Mouse (Mus musculus) bone marrow, adult 2 months (tissue): Measurements from ENCODE around the gene Slc32a1. TPM values are rescaled to one million over a fixed set of nuclear protein-coding genes. Genes with fewer than 3 reads are reported as not detected.
A peak's percentile ranks its signal among the peaks of the same experiment; 100 is the strongest.

ENCODE experiments used
- H3K27ac ChIP-seq: fragments of 200-500 bp; 2 replicates; pipeline ENCODE4 v1.5.1; 2012; ENCODE audit warnings: low read depth, mild to moderate bottlenecking, control low read depth, inconsistent platforms, low read length; ENCODE audit not compliant: control insufficient read depth, poor library complexity, insufficient read depth
- H3K4me1 ChIP-seq: fragments of 200-500 bp; 2 replicates; pipeline ENCODE4 v1.6.1; 2011; ENCODE audit warnings: low read length; ENCODE audit not compliant: control insufficient read depth, insufficient read depth
- H3K4me3 ChIP-seq: fragments of 200-500 bp; replicated peaks from 2 replicates; pipeline ENCODE3; 2011; ENCODE audit warnings: mild to moderate bottlenecking, low read depth, low read length, control low read depth; ENCODE audit not compliant: control insufficient read depth
- CTCF ChIP-seq: fragments of 200-500 bp; IDR thresholded peaks from 2 replicates; pipeline ENCODE4 v1.5.1; 2011; ENCODE audit warnings: low read length, control low read depth; ENCODE audit not compliant: control insufficient read depth, insufficient read depth
- POLR2A ChIP-seq: fragments of 200-500 bp; IDR thresholded peaks from 2 replicates; pipeline ENCODE4 v1.6.1; 2011; ENCODE audit warnings: low read depth, mild to moderate bottlenecking, control low read depth, low read length, borderline replicate concordance; ENCODE audit not compliant: control insufficient read depth
- WGBS: fragments of 180-500 bp; shearing (Covaris S2); methylation state at CpG from one replicate; pipeline ENCODE4 v1.1.7; 2018; 5-methylcytosine and 5-hydroxymethylcytosine counted together
- polyA plus RNA-seq: library from polyadenylated mRNA; stranded (reverse); fragments of >200 nt; gene quantifications from 2 replicates; pipeline ENCODE4 v1.2.4, GENCODE M21; 2011; ENCODE audit warnings: low replicate concordance; ENCODE audit not compliant: missing spikeins, insufficient read depth, insufficient read length

The Slc32a1 gene
- polyA plus RNA-seq, 1 experiment, result not detected

GRCm38 (mm10) chr2:158615161-158615680 lies 4.7 kb downstream of the Slc32a1 start:
- no peak for TF ChIP-seq POLR2A
- TF ChIP-seq CTCF, result no peak
- Histone ChIP-seq H3K27ac (no peak overlapping the region), H3K4me1 (peaks cover 4% of the 10 kb centered on the region), H3K4me3 (no peak overlapping the region)
- 2% methylated on average over 24 of the region's 24 CpGs for WGBS

GRCm38 (mm10) chr2:158615702-158616101 lies 5.1 kb downstream of the Slc32a1 start:
- H3K4me3 ChIP-seq, result no peak overlapping the region
- 8% methylated on average over 13 of the region's 13 CpGs for WGBS
- H3K27ac ChIP-seq, result no peak overlapping the region
- peaks cover 4% of the 10 kb centered on the region for H3K4me1 ChIP-seq
- TF ChIP-seq POLR2A (no peak), CTCF (no peak)

GRCm38 (mm10) chr2:158616296-158616695 lies 5.7 kb downstream of the Slc32a1 start:
- TF ChIP-seq POLR2A (no peak), CTCF (no peak)
- 4% methylated on average over 12 of the region's 12 CpGs for WGBS
- H3K4me3 ChIP-seq, result no peak overlapping the region
- H3K27ac ChIP-seq, result no peak overlapping the region
- H3K4me1 ChIP-seq, result peaks cover 4% of the 10 kb centered on the region

GRCm38 (mm10) chr2:158616790-158617189 lies 6.2 kb downstream of the Slc32a1 start:
- 18% methylated on average over 11 of the region's 11 CpGs for WGBS

GRCm38 (mm10) chr2:158624718-158625222 lies 14.2 kb downstream of the Slc32a1 start, which contains the start of gene Actr5:
Gene Actr5 (plus strand): TSS chr2:158624888.
- TF ChIP-seq CTCF (0 out of 2 replicates have a peak, but pooled peaks have one; percentile 6), POLR2A (peak; percentile 73; the same call in 1 of the 2 replicates)
- H3K27ac ChIP-seq, result peak within 1 kb of the TSS; percentile 88
- H3K4me3 ChIP-seq, result peak within 1 kb of the TSS; percentile 96
- H3K4me1 ChIP-seq, result no peaks in the 10 kb centered on the region
- under 1% methylated on average over 39 of the region's 39 CpGs for WGBS

More at GRCm38 (mm10) chr2:158616790-158617189, 6.2 kb downstream of the Slc32a1 start:
- no peak for TF ChIP-seq CTCF
- TF ChIP-seq POLR2A, result no peak
- no peak overlapping the region for H3K4me3 ChIP-seq
- H3K4me1 ChIP-seq, result peaks cover 4% of the 10 kb centered on the region
- H3K27ac ChIP-seq, result no peak overlapping the region

GRCm38 (mm10) chr2:158625231-158625630 lies 14.7 kb downstream of the Slc32a1 start:
- peak overlapping the region; percentile 88 for H3K27ac ChIP-seq
- under 1% methylated on average over 44 of the region's 44 CpGs for WGBS
- H3K4me3 ChIP-seq, result peak overlapping the region; percentile 96
- H3K4me1 ChIP-seq, result no peaks in the 10 kb centered on the region
- TF ChIP-seq POLR2A (no peak; the same call in 1 of the 2 replicates), CTCF (no peak)

GRCm38 (mm10) chr2:158625697-158626096 lies 15.1 kb downstream of the Slc32a1 start:
- H3K4me3 ChIP-seq, result peak overlapping the region; percentile 96
- TF ChIP-seq CTCF (no peak), POLR2A (no peak)
- no peaks in the 10 kb centered on the region for H3K4me1 ChIP-seq
- 25% methylated on average over 8 of the region's 8 CpGs for WGBS
- H3K27ac ChIP-seq, result no peak overlapping the region

- Histone ChIP-seq H3K4me3 (no peak overlapping the region), H3K4me1 (no peaks in the 10 kb centered on the region), H3K27ac (no peak overlapping the region)
- 91% methylated on average over 3 of the region's 3 CpGs for WGBS
- TF ChIP-seq POLR2A, result no peak
- TF ChIP-seq CTCF, result no peak
These were observed 18.3 kb downstream of the Slc32a1 start for GRCm38 (mm10) chr2:158628858-158629257.
